Mouse (Mus musculus) heart, embryonic 14.5 days (tissue): ENCODE data around the gene Scly. TPM values are rescaled to one million over a fixed set of nuclear protein-coding genes. Genes with fewer than 3 reads are reported as not detected.

Experiments used
- ATAC-seq: fragments of 200-750 bp; cut with Nextera tagmentation; 2 replicates; pipeline ENCODE4 v1.8.0; 2017; ENCODE audit warnings: low read depth, moderate TSS enrichment; ENCODE audit not compliant: insufficient number of reproducible peaks, insufficient read depth, low FRiP score
- H3K27ac ChIP-seq, 2 experiments: fragments of 200-500 bp in 1 of 2; fragments of 300-500 bp in 1 of 2; sonication (generic) in 1 of 2; replicated peaks in 1 of 2; 2 replicates each; pipeline ENCODE4 v1.5.1; 2012 to 2014; ENCODE audit warnings: low read depth in 2 of 2, low read length in 2 of 2, control low read depth in 1 of 2, mild to moderate bottlenecking in 1 of 2, mixed read lengths in 1 of 2; ENCODE audit not compliant: control insufficient read depth in 1 of 2, insufficient read depth in 1 of 2
- H3K27me3 ChIP-seq: fragments of 300-500 bp; sonication (generic); 2 replicates; pipeline ENCODE4 v1.6.1; 2014; ENCODE audit warnings: mild to moderate bottlenecking, low read length, control low read depth; ENCODE audit not compliant: control insufficient read depth, insufficient read depth
- H3K36me3 ChIP-seq: fragments of 300-500 bp; sonication (generic); 2 replicates; pipeline ENCODE4 v1.6.1; 2014; ENCODE audit warnings: mild to moderate bottlenecking, control low read depth, low read length, mixed read lengths; ENCODE audit not compliant: control insufficient read depth, insufficient read depth
- H3K4me1 ChIP-seq, 2 experiments: fragments of 200-500 bp in 1 of 2; fragments of 300-500 bp in 1 of 2; sonication (generic) in 1 of 2; 2 replicates each; pipeline ENCODE4 v1.6.1; 2012 to 2014; ENCODE audit warnings: low read length in 2 of 2, control low read depth in 1 of 2, mixed read lengths in 1 of 2; ENCODE audit not compliant: control insufficient read depth in 2 of 2, insufficient read depth in 2 of 2
- H3K4me2 ChIP-seq: fragments of 300-500 bp; sonication (generic); 2 replicates; pipeline ENCODE4 v1.6.1; 2014; ENCODE audit warnings: mild to moderate bottlenecking, low read length
- H3K4me3 ChIP-seq, 2 experiments: fragments of 200-500 bp in 1 of 2; fragments of 300-500 bp in 1 of 2; sonication (generic) in 1 of 2; 2 replicates each; pipeline ENCODE4 v1.5.1; 2012 to 2014; ENCODE audit warnings: low read length in 2 of 2, mild to moderate bottlenecking in 2 of 2, control low read depth in 1 of 2, low read depth in 1 of 2, moderate library complexity in 1 of 2; ENCODE audit not compliant: control insufficient read depth in 1 of 2, insufficient read depth in 1 of 2
- H3K9ac ChIP-seq: fragments of 300-500 bp; sonication (generic); 2 replicates; pipeline ENCODE4 v1.6.1; 2014; ENCODE audit warnings: mild to moderate bottlenecking, low read length
- H3K9me3 ChIP-seq: fragments of 300-500 bp; sonication (generic); 2 replicates; pipeline ENCODE4 v1.6.1; 2016; ENCODE audit warnings: low read length, control low read depth; ENCODE audit not compliant: control insufficient read depth
- WGBS: fragments of 180-500 bp; shearing (Covaris S2); extraction: QIAGEN DNeasy Blood & Tissue Kit; methylation state at CpG from one replicate; pipeline ENCODE4 v1.1.7; 2014; 5-methylcytosine and 5-hydroxymethylcytosine counted together
- polyA plus RNA-seq: library from polyadenylated mRNA; unstranded; fragments of >200 nt; fragmentation: Nextera tagmentation; extraction: Ambion mirVana; gene quantifications from 2 replicates; pipeline ENCODE4 v1.2.1, GENCODE M21; 2014

The Scly gene
- 10.6 and 12.1 TPM in 2 replicates for polyA plus RNA-seq

DNA sequence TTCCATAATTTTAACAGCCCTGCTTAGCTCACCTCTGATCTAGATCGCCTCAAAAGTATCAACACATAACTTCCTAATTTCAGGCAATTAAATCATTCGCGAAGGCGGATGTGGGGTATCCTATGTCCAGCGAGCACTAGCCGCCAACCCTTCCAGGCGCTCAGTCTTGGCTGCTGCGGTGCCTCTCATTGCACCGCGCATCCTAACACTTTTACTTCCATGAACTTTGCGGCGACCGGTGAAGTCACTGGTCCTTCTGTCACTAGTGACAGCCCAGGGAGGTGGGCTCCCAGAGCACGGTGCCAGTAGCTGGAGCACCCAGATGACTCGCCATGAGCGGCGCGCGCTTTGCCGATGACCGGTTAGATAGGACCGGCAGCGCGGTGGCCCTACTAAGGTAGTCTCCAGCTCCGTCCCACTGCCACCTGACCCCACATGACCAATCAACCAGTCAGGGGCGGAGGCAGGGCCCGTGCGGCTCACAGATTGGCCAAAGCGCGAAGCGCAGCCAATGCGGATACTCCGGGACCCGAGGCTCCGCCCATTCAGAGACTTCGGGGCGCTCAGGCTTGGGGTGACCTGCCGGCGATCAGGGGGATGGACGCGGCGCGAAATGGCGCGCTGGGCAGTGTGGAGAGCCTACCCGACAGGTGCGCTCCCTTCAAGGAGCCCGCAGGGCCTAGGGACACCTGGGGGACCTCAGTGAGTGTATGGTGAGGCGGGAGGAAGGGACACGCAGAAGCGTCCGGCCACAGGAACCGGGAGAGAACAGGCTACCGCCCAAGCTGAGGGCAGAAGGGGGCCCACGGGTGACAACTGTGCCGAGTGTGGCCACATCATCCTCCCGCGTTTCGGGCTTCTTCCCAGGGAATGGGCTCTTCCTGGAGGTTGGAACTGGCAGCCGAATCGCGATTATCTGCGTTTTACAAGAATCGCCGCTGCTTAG is at the start of gene Scly:
Scly (plus strand) TSS at position 540 of the 946 bp plus-strand sequence.
- peak; percentile 98 for ATAC-seq
- Histone ChIP-seq H3K4me2 (peak within 1 kb of the TSS; percentile 75), H3K4me1 (peaks cover 4 to 5% of the 10 kb centered on the region in 2 experiments; a peak in 2 of 4 replicates), H3K4me3 (peak within 1 kb of the TSS; percentile 81 to 99), H3K27me3 (no peaks in the 10 kb centered on the region), H3K36me3 (peaks cover 10% of the 10 kb centered on the region), H3K9ac (peak within 1 kb of the TSS; percentile 86), H3K9me3 (no peaks in the 10 kb centered on the region), H3K27ac (0 out of 4 replicates have a peak within 1 kb of the TSS, but pooled peaks of 1 of the 2 experiments have one; percentile 10)
- under 1% methylated on average over 59 of the region's 65 CpGs for WGBS

DNA sequence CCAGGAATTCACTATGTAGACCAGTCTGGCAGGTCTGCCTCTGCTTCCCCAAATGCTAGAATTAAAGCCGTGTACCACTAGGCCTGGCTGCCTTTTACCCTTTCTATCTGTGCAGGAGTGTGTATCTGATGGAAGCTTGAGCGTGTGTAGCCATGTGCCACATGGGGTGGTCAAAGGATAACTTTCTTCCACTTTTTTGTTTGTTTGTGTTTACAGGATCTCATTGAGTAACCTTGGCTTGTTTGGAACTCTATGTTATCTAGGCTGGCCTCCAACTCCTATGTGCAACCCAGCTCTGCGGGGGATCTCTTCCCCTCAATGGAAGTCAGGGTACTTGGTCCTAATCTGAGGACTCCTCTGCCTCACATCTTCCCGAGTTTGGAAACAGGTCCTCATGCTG is 49.2 kb upstream of the Scly start:
- H3K36me3 ChIP-seq: no peaks in the 10 kb centered on the region
- 39% methylated on average over 4 of the region's 4 CpGs for WGBS
- no peak overlapping the region for H3K4me2 ChIP-seq
- ATAC-seq: no peak
- no peaks in the 10 kb centered on the region for H3K9me3 ChIP-seq
- no peaks in the 10 kb centered on the region for H3K27me3 ChIP-seq
- H3K4me1 ChIP-seq: peaks cover 14 to 36% of the 10 kb centered on the region in 2 experiments
- no peak overlapping the region for H3K9ac ChIP-seq
- no peak overlapping the region for H3K27ac ChIP-seq
- H3K4me3 ChIP-seq: no peak overlapping the region

DNA sequence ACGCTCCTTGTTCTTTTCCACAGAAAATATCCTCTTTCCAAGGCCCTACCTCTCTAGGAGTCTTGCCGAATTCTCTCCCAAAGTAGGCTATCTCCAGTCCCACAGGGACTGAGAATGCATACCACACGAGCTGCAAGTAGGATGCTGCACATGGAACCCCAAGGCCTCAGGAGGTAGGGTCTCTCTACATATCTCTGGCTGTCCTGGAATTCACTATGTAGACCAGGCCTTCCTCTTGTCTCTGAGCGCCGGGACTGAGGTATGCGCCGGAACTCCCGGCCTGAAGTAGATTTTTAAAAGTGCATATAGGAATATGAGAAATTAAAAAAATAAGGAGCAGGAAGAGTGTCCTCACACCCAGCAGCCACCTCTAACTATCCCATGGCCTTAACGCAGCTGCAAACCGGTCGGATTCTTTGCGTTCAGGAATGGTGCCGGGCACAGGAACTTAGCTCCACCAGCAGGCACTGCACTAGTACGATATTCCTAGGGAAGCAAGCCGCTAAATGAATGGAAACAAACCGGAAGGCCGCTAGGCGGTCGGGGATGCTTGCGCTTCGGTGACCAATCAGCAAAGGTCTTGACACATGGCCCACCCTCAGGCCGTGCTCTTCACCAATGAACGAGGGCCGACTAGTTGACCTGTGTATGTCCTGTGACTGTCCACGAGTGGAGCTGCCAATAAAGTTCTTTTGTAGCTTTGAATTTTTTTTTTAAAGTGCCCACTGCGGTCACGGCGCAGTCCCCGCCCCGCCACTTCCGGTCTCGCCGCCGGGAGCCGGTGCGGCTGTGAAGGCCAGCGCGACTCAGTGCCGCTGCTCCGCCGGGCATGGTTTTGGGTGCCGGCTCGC is 48.3 kb upstream of the Scly start, which contains the start of gene Ube2f:
Ube2f (plus strand) TSS at position 741 of the 851 bp plus-strand sequence.
- Histone ChIP-seq H3K4me3 (peak within 1 kb of the TSS; percentile 93 to 99), H3K4me1 (peaks cover 14 to 36% of the 10 kb centered on the region in 2 experiments), H3K9me3 (no peaks in the 10 kb centered on the region), H3K4me2 (peak within 1 kb of the TSS; percentile 84), H3K9ac (peak within 1 kb of the TSS; percentile 99), H3K27me3 (no peaks in the 10 kb centered on the region), H3K27ac (peak within 1 kb of the TSS; percentile 73 to 85), H3K36me3 (peaks cover 7% of the 10 kb centered on the region)
- WGBS: under 1% methylated on average over 43 of the region's 43 CpGs
- peak; percentile 100 for ATAC-seq

DNA sequence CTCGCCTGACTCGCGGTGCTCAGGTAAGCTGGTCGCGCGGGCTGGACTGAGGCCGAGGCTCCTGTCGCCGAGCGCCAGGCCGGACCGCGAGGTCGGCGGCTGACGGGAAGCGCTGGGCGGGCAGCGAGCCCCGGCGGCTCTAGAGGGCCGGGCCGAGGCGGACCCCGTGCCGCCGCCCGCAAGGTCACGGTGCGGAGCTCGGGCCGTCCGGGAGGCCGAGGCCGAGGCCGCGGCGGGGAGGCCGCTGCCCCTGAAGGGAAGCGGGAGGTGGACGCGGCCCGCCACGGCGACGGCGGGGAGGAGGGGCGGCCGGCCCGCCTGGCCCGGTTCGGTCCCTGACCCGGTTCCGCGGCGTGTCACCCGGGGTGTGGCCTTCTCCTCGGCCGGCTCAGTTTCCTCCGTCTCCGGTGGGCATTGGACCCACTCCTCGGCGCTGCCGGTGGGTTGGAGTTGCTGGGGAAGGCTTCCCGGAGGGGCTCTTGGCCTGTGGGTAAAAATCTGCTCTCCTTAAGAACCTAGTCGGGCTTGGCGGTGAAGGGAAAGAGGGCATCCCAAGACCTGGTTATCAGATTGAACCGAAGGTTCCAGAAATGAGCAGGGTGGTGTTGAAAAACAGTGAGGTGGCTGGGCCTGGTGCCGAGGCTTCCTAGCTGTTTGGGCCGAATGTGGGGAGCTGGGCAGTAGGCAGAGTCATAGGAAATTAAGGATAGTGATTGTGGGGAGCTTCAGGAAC is 47.6 kb upstream of the Scly start:
- peaks cover 14 to 36% of the 10 kb centered on the region in 2 experiments for H3K4me1 ChIP-seq
- under 1% methylated on average over 67 of the region's 70 CpGs for WGBS
- no peaks in the 10 kb centered on the region for H3K9me3 ChIP-seq
- no peaks in the 10 kb centered on the region for H3K27me3 ChIP-seq
- ATAC-seq: peak; percentile 56
- H3K4me3 ChIP-seq: peak overlapping the region; percentile 93 to 99
- H3K27ac ChIP-seq: peak overlapping the region; percentile 73 to 85
- peaks cover 14% of the 10 kb centered on the region for H3K36me3 ChIP-seq
- peak overlapping the region; percentile 84 for H3K4me2 ChIP-seq
- peak overlapping the region; percentile 99 for H3K9ac ChIP-seq

- peak overlapping the region; percentile 93 to 99 for H3K4me3 ChIP-seq
- peak overlapping the region; percentile 99 for H3K9ac ChIP-seq
- WGBS: 31% methylated on average over 5 of the region's 5 CpGs
- peak overlapping the region in 1 of 2 experiments; percentile 85; a peak in 1 of 4 replicates for H3K27ac ChIP-seq
- ATAC-seq: no peak
- peak overlapping the region; percentile 84 for H3K4me2 ChIP-seq
- peaks cover 15% of the 10 kb centered on the region for H3K36me3 ChIP-seq
- peaks cover 14 to 38% of the 10 kb centered on the region in 2 experiments for H3K4me1 ChIP-seq
- H3K9me3 ChIP-seq: no peaks in the 10 kb centered on the region
- no peaks in the 10 kb centered on the region for H3K27me3 ChIP-seq
Measured at GRCm38 (mm10) chr1:91251148-91251650, 46.9 kb upstream of the Scly start.

DNA sequence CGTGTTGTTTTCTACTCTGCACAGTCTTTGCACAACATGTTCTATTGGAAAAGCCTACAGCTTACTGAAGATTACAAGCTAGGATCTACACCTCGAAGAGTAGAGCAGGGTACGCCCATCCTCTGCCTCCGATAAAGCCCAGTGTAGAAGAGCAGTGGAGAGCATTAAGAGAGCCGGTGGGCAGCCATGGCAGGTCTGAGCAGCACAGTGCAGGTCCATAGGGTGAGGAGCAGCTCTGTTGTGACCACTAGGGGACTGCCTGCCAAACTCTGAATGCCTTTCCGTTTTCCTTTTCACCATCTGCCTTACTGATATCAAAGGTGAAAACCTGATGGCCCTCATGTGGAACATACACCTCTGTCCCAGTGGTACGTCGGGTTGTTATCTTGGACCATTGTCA is 46.2 kb upstream of the Scly start:
- ATAC-seq: no peak
- H3K27ac ChIP-seq: no peak overlapping the region
- H3K36me3 ChIP-seq: peaks cover 21% of the 10 kb centered on the region
- 36% methylated on average over 8 of the region's 8 CpGs for WGBS
- peaks cover 14 to 41% of the 10 kb centered on the region in 2 experiments for H3K4me1 ChIP-seq
- no peaks in the 10 kb centered on the region for H3K27me3 ChIP-seq
- H3K4me3 ChIP-seq: peak overlapping the region in 1 of 2 experiments; percentile 99; a peak in 1 of 4 replicates
- H3K9ac ChIP-seq: peak overlapping the region; percentile 99
- no peaks in the 10 kb centered on the region for H3K9me3 ChIP-seq
- H3K4me2 ChIP-seq: peak overlapping the region; percentile 84
